Mouse (Mus musculus): ENCODE measurements at regions not wholly inside any gene's neighbourhood (a gene's known extent, or its start where the extent isn't known, plus 50 kb on each side); places are given as distances from the start of the nearest gene placed in this dataset.

DNA sequence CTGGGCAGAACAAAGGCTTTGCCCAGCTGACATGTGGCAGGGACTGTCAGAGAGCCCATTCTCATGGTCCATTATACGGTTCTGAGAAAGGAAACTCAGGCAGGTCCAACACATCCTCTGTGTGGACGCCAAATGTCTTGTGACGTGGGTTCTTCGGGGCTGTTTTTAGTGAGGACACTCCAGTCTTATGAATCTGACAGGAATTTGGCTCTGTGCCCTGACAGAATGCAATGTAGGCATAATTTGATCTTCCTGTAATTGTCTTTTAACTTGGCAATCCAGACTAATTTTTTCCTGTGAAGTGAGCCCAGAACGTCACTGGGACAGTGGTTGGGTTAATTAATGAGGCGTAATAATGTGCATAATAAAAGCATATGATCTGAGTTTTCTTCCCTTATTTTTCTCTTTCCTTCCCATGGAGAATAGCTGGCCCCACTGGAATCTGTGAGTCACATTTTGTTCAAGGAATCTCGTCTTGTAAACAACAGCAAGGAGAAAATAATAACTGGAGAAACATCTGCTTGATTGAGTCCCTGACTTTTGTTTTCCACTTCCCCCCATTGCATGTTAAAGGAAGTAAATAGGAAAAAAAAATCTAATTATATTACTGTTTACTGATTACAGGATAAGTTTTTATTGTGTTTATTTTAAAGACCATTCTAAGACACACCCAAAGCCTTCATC lies 255.8 kb upstream of the 1700056E22Rik start:
- Histone ChIP-seq H3K36me3 (replicated peaks) (no peaks in the 10 kb centered on the region), H3K9ac (no peak overlapping the region), H3K27ac (no peak overlapping the region), H3K4me1 (no peaks in the 10 kb centered on the region), H3K4me3 (replicated peaks) (no peak overlapping the region), H3K27me3 (no peaks in the 10 kb centered on the region), H3K4me2 (no peak overlapping the region), H3K9me3 (no peaks in the 10 kb centered on the region)
- WGBS, result 59% methylated on average over 7 of the region's 7 CpGs
- ATAC-seq (ENCODE audit: low FRiP score), result no peak

DNA sequence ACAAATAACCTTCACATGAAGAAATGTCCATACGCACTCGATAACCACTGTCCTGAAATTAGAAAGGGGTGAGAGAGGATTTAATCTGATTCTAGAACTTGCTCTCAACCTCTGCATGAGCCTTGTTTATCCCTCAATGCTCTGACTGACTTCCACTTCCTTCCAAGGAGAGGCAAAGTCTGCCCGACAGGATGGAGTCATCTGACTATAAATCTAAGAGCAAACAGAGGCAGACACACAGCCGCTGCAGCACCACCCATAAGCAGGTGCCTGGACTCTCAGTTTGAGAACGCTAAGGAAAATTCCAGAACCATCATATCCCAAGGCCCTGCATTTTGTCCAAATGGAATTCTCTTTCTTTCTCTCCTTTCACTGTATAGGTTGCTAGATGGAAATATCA lies 247.7 kb upstream of the 1700056E22Rik start:
- Histone ChIP-seq H3K9me3 (no peaks in the 10 kb centered on the region), H3K4me3 (replicated peaks) (no peak overlapping the region), H3K36me3 (replicated peaks) (no peaks in the 10 kb centered on the region), H3K4me2 (no peak overlapping the region), H3K27me3 (no peaks in the 10 kb centered on the region), H3K4me1 (no peaks in the 10 kb centered on the region), H3K9ac (no peak overlapping the region), H3K27ac (no peak overlapping the region)
- no peak for ATAC-seq (ENCODE audit: low FRiP score)
- WGBS, result 84% methylated on average over 5 of the region's 5 CpGs

GRCm38 (mm10) chr1:184279263-184279662 lies 245.2 kb upstream of the 1700056E22Rik start:
- Histone ChIP-seq H3K4me3 (replicated peaks) (no peak overlapping the region), H3K4me1 (no peaks in the 10 kb centered on the region), H3K9ac (no peak overlapping the region), H3K9me3 (no peaks in the 10 kb centered on the region), H3K27me3 (no peaks in the 10 kb centered on the region), H3K4me2 (no peak overlapping the region), H3K27ac (no peak overlapping the region), H3K36me3 (replicated peaks) (no peaks in the 10 kb centered on the region)
- ATAC-seq (ENCODE audit: low FRiP score), result no peak
- WGBS, result 82% methylated on average over 10 of the region's 10 CpGs

GRCm38 (mm10) chr1:184277001-184277400 lies 242.9 kb upstream of the 1700056E22Rik start:
- 88% methylated on average over 2 of the region's 2 CpGs for WGBS
- Histone ChIP-seq H3K9ac (no peak overlapping the region), H3K27ac (no peak overlapping the region), H3K36me3 (replicated peaks) (no peaks in the 10 kb centered on the region), H3K27me3 (no peaks in the 10 kb centered on the region), H3K4me3 (replicated peaks) (no peak overlapping the region), H3K4me1 (no peaks in the 10 kb centered on the region), H3K9me3 (no peaks in the 10 kb centered on the region), H3K4me2 (no peak overlapping the region)
- ATAC-seq (ENCODE audit: low FRiP score), result no peak

DNA sequence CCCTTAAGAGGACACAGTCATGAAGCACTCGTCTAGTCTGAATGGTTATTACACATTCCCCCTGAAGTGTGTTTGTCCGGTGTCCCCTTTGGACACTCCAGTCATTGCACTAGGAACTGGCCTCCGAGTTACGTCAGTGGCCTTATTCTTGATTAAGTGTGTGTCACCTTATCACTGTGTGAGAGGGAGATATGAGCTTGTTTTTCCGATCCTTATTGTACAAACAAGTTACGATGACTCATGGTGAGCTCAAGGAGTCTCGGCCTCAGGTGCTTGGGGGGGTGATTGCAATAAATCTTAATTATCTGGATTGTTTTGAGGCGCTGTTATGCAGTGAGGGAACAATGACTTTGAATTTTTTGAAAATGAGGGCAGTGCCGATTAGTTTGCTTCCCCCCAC lies 241.8 kb upstream of the 1700056E22Rik start:
- Histone ChIP-seq H3K4me2 (no peak overlapping the region), H3K4me3 (replicated peaks) (no peak overlapping the region), H3K9ac (no peak overlapping the region), H3K9me3 (no peaks in the 10 kb centered on the region), H3K36me3 (replicated peaks) (no peaks in the 10 kb centered on the region), H3K27me3 (no peaks in the 10 kb centered on the region), H3K27ac (no peak overlapping the region), H3K4me1 (no peaks in the 10 kb centered on the region)
- WGBS, result 86% methylated on average over 9 of the region's 9 CpGs
- no peak for ATAC-seq (ENCODE audit: low FRiP score)

DNA sequence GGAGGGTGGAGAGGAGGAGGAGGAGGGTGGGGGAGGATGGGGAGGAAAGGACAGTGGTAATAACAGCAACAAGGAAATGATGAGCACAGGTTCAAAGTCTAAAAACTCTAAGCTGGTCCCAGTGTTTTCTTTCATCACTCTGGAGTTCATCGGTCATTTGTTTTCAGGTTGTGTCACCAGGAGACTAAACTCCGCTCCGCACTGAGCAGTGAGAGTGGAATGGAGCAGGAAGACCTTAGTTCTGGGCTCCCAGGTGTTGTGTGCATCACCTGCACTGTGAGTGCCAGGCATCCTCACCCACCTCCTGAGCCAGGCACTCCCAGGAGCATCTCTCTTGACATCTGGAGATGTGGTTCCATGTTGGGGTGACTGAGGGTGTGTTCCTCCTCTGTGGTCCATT lies 241.3 kb upstream of the 1700056E22Rik start:
- ATAC-seq (ENCODE audit: low FRiP score), result no peak
- 85% methylated on average over 3 of the region's 3 CpGs for WGBS
- H3K4me3 ChIP-seq (replicated peaks), result no peak overlapping the region

GRCm38 (mm10) chr1:184274704-184275103 lies 240.6 kb upstream of the 1700056E22Rik start:
- 90% methylated on average over 6 of the region's 6 CpGs for WGBS
- Histone ChIP-seq H3K9me3 (no peaks in the 10 kb centered on the region), H3K4me3 (replicated peaks) (no peak overlapping the region), H3K9ac (no peak overlapping the region), H3K4me2 (no peak overlapping the region), H3K4me1 (no peaks in the 10 kb centered on the region), H3K27ac (no peak overlapping the region), H3K36me3 (replicated peaks) (no peaks in the 10 kb centered on the region), H3K27me3 (no peaks in the 10 kb centered on the region)
- ATAC-seq (ENCODE audit: low FRiP score), result no peak

More for the DNA sequence above, 241.3 kb upstream of the 1700056E22Rik start:
- H3K4me2 ChIP-seq, result no peak overlapping the region
- no peak overlapping the region for H3K9ac ChIP-seq
- H3K4me1 ChIP-seq, result no peaks in the 10 kb centered on the region
- H3K9me3 ChIP-seq, result no peaks in the 10 kb centered on the region
- H3K27me3 ChIP-seq, result no peaks in the 10 kb centered on the region
- no peak overlapping the region for H3K27ac ChIP-seq
- no peaks in the 10 kb centered on the region for H3K36me3 ChIP-seq (replicated peaks)

GRCm38 (mm10) chr1:184273722-184274121 lies 239.6 kb upstream of the 1700056E22Rik start:
- no peak for ATAC-seq (ENCODE audit: low FRiP score)
- no peaks in the 10 kb centered on the region for H3K4me1 ChIP-seq
- no peak overlapping the region for H3K9ac ChIP-seq
- H3K36me3 ChIP-seq (replicated peaks), result no peaks in the 10 kb centered on the region
- no peak overlapping the region for H3K4me2 ChIP-seq
- no peak overlapping the region for H3K4me3 ChIP-seq (replicated peaks)
- no peaks in the 10 kb centered on the region for H3K9me3 ChIP-seq
- 78% methylated on average over 1 of the region's 1 CpGs for WGBS
- no peak overlapping the region for H3K27ac ChIP-seq
- no peaks in the 10 kb centered on the region for H3K27me3 ChIP-seq

- no peak overlapping the region for H3K27ac ChIP-seq
- 90% methylated on average over 8 of the region's 8 CpGs for WGBS
- H3K36me3 ChIP-seq (replicated peaks), result no peaks in the 10 kb centered on the region
- no peak overlapping the region for H3K9ac ChIP-seq
- no peak for ATAC-seq (ENCODE audit: low FRiP score)
- H3K4me2 ChIP-seq, result no peak overlapping the region
- no peaks in the 10 kb centered on the region for H3K4me1 ChIP-seq
- no peaks in the 10 kb centered on the region for H3K27me3 ChIP-seq
- no peak overlapping the region for H3K4me3 ChIP-seq (replicated peaks)
- H3K9me3 ChIP-seq, result no peaks in the 10 kb centered on the region
These were observed 237.2 kb upstream of the 1700056E22Rik start for GRCm38 (mm10) chr1:184271254-184271653.

DNA sequence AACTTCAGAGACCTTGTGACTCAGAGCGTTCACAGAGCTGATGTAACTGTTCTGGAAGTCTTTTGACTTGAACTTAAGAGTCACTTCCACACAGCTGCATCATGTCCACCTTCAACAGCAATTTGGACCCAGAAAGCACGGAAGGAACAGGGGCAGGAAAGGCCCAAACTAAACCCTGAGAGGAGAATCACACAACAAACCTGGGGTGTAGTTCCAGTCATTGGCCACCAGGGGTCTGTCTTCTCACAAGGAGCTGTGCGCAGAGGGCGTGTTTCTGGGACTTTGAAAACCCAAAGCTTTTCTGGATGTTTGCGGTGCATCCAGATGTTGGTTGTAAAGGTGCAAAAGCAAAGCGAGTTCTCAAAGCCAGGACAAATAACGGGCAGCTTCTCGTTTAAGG lies 231.9 kb upstream of the 1700056E22Rik start:
- WGBS, result 17% methylated on average over 8 of the region's 8 CpGs
- peak; percentile 49; the same call in 1 of the 2 replicates for ATAC-seq (ENCODE audit: low FRiP score)
- H3K4me3 ChIP-seq (replicated peaks), result no peak overlapping the region

DNA sequence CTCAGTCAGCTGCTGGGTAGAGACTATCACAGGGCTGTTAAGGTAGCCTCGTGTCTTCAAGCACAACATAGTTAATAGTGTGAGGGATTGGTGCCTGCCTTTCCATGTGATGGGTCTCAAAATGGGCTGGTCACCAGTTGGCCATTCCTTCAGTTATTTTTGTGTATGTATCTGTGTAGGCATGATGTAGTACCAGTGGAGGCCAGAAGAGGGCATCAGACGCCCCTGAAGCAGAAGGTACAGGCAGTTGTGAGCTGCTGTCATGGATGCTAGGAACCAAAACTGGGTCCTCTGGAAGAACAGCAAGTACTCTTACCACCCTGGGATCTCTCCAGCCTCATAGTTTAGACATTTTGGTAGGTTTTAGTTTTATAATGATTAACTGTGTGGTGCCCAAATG lies 228.9 kb upstream of the 1700056E22Rik start:
- Histone ChIP-seq H3K36me3 (replicated peaks) (no peaks in the 10 kb centered on the region), H3K9ac (no peak overlapping the region), H3K27me3 (no peaks in the 10 kb centered on the region), H3K4me2 (no peak overlapping the region), H3K9me3 (no peaks in the 10 kb centered on the region), H3K4me1 (no peaks in the 10 kb centered on the region), H3K27ac (no peak overlapping the region), H3K4me3 (replicated peaks) (no peak overlapping the region)
- no peak for ATAC-seq (ENCODE audit: low FRiP score)
- 53% methylated on average over 2 of the region's 2 CpGs for WGBS

More for the DNA sequence above, 231.9 kb upstream of the 1700056E22Rik start:
- H3K27ac ChIP-seq, result no peak overlapping the region
- no peaks in the 10 kb centered on the region for H3K27me3 ChIP-seq
- H3K4me1 ChIP-seq, result no peaks in the 10 kb centered on the region
- H3K4me2 ChIP-seq, result no peak overlapping the region
- no peaks in the 10 kb centered on the region for H3K9me3 ChIP-seq
- no peak overlapping the region for H3K9ac ChIP-seq
- H3K36me3 ChIP-seq (replicated peaks), result no peaks in the 10 kb centered on the region

DNA sequence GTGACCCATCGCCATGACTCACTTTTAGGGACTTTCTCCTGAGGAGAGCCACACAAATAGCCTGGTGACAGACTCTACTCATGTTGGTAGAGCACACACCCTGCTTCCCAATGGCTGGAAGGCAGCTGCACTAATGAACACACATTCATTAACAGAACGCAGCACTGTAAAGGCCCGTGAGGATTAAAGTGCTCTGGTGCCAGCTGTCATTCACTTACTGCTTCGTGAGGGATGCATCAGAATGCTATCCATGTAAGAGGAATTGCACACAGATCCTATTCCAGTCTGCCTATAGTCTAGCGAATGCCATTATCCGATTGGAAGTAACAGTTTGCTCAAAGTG lies 227.3 kb upstream of the 1700056E22Rik start:
- 84% methylated on average over 6 of the region's 6 CpGs for WGBS
- Histone ChIP-seq H3K36me3 (replicated peaks) (no peaks in the 10 kb centered on the region), H3K27me3 (no peaks in the 10 kb centered on the region), H3K4me2 (no peak overlapping the region), H3K4me1 (no peaks in the 10 kb centered on the region), H3K4me3 (replicated peaks) (no peak overlapping the region), H3K9me3 (no peaks in the 10 kb centered on the region), H3K9ac (no peak overlapping the region), H3K27ac (no peak overlapping the region)
- no peak for ATAC-seq (ENCODE audit: low FRiP score)

GRCm38 (mm10) chr1:184260722-184261384 lies 226.8 kb upstream of the 1700056E22Rik start:
- H3K9me3 ChIP-seq, result no peaks in the 10 kb centered on the region
- no peak overlapping the region for H3K4me2 ChIP-seq
- H3K36me3 ChIP-seq (replicated peaks), result no peaks in the 10 kb centered on the region
- no peak overlapping the region for H3K9ac ChIP-seq
- WGBS, result 86% methylated on average over 6 of the region's 6 CpGs
- no peak for ATAC-seq (ENCODE audit: low FRiP score)
- H3K27me3 ChIP-seq, result no peaks in the 10 kb centered on the region
- H3K4me1 ChIP-seq, result no peaks in the 10 kb centered on the region
- no peak overlapping the region for H3K4me3 ChIP-seq (replicated peaks)
- no peak overlapping the region for H3K27ac ChIP-seq

All from forebrain, embryonic 12.5 days (tissue).